Mouse (Mus musculus) thymus, adult 2 months (tissue): ENCODE data around the gene Ecm2. TPM values are rescaled to one million over a fixed set of nuclear protein-coding genes. Genes with fewer than 3 reads are reported as not detected.

ENCODE experiments used
- DNase-seq: peaks from one replicate; pipeline ENCODE4 v3.0.0; 2021
- H3K27ac ChIP-seq: fragments of 200-500 bp; 2 replicates; pipeline ENCODE4 v1.5.1; 2012; ENCODE audit warnings: low read length, control low read depth; ENCODE audit not compliant: control insufficient read depth, insufficient read depth
- H3K27me3 ChIP-seq: fragments of 200-500 bp; 2 replicates; pipeline ENCODE4 v1.6.1; 2012; ENCODE audit warnings: mild to moderate bottlenecking, low read length, moderate library complexity, mixed read lengths; ENCODE audit not compliant: control insufficient read depth, insufficient read depth
- H3K36me3 ChIP-seq: fragments of 200-500 bp; 2 replicates; pipeline ENCODE4 v1.6.1; 2012; ENCODE audit warnings: mild to moderate bottlenecking, low read length, moderate library complexity; ENCODE audit not compliant: control insufficient read depth, insufficient read depth
- H3K4me1 ChIP-seq: fragments of 200-500 bp; replicated peaks from 2 replicates; pipeline ENCODE4 v1.6.1; 2012; ENCODE audit warnings: low read length; ENCODE audit not compliant: control insufficient read depth, insufficient read depth
- H3K4me3 ChIP-seq: fragments of 200-500 bp; 2 replicates; pipeline ENCODE4 v1.5.1; 2012; ENCODE audit warnings: mild to moderate bottlenecking, low read length, control low read depth, moderate library complexity; ENCODE audit not compliant: control insufficient read depth, insufficient read depth
- CTCF ChIP-seq: fragments of 200-500 bp; IDR thresholded peaks from 2 replicates; pipeline ENCODE4 v1.5.1; 2012; ENCODE audit warnings: mild to moderate bottlenecking, control low read depth, low read length, moderate library complexity, borderline replicate concordance; ENCODE audit not compliant: control insufficient read depth, poor library complexity, insufficient read depth; ENCODE audit errors: extremely low read depth
- POLR2A ChIP-seq: fragments of 200-500 bp; IDR thresholded peaks from 2 replicates; pipeline ENCODE4 v1.6.1; 2012; ENCODE audit warnings: mild to moderate bottlenecking, low read length, control low read depth, moderate library complexity; ENCODE audit not compliant: control insufficient read depth, poor library complexity, insufficient read depth; ENCODE audit errors: extremely low read depth
- WGBS: fragments of 180-500 bp; shearing (Covaris S2); methylation state at CpG from one replicate; pipeline ENCODE4 v1.1.7; 2018; 5-methylcytosine and 5-hydroxymethylcytosine counted together
- polyA plus RNA-seq: library from polyadenylated mRNA; depleted of rRNA; stranded (reverse); fragments of >200 nt; gene quantifications from 2 replicates; pipeline ENCODE4 v1.2.3, GENCODE M21; 2012

Ecm2 gene
- polyA plus RNA-seq, 1 experiment, result 0.84 TPM

- Histone ChIP-seq H3K27me3 (no peaks in the 10 kb centered on the region), H3K36me3 (no peaks in the 10 kb centered on the region), H3K4me3 (no peak overlapping the region), H3K27ac (no peak overlapping the region), H3K4me1 (no peaks in the 10 kb centered on the region)
- WGBS, result 88% methylated on average over 1 of the region's 1 CpGs
- no peak for DNase-seq
- TF ChIP-seq CTCF (no peak), POLR2A (no peak)
Measured at GRCm38 (mm10) chr13:49556924-49557323, 52.3 kb downstream of the Ecm2 start.

GRCm38 (mm10) chr13:49559185-49559584 lies 54.6 kb downstream of the Ecm2 start:
- no peak overlapping the region for H3K27ac ChIP-seq
- H3K4me3 ChIP-seq, result no peak overlapping the region
- no peaks in the 10 kb centered on the region for H3K36me3 ChIP-seq
- no peaks in the 10 kb centered on the region for H3K27me3 ChIP-seq
- DNase-seq, result no peak
- H3K4me1 ChIP-seq, result no peaks in the 10 kb centered on the region
- 66% methylated on average over 2 of the region's 2 CpGs for WGBS
- TF ChIP-seq CTCF, result no peak
- no peak for TF ChIP-seq POLR2A

GRCm38 (mm10) chr13:49560886-49561285 lies 56.3 kb downstream of the Ecm2 start:
- 13% methylated on average over 2 of the region's 2 CpGs for WGBS
- no peak for TF ChIP-seq CTCF
- TF ChIP-seq POLR2A, result no peak
- no peak for DNase-seq

GRCm38 (mm10) chr13:49564347-49564746 lies 59.7 kb downstream of the Ecm2 start:
- TF ChIP-seq POLR2A (no peak), CTCF (no peak)
- no peaks in the 10 kb centered on the region for H3K4me1 ChIP-seq

More at GRCm38 (mm10) chr13:49560886-49561285, 56.3 kb downstream of the Ecm2 start:
- H3K4me3 ChIP-seq, result no peak overlapping the region
- H3K4me1 ChIP-seq, result no peaks in the 10 kb centered on the region
- no peaks in the 10 kb centered on the region for H3K36me3 ChIP-seq
- H3K27ac ChIP-seq, result no peak overlapping the region
- no peaks in the 10 kb centered on the region for H3K27me3 ChIP-seq

GRCm38 (mm10) chr13:49570371-49570770 lies 65.8 kb downstream of the Ecm2 start:
- Histone ChIP-seq H3K4me3 (no peak overlapping the region), H3K27me3 (no peaks in the 10 kb centered on the region), H3K27ac (no peak overlapping the region), H3K36me3 (no peaks in the 10 kb centered on the region), H3K4me1 (no peaks in the 10 kb centered on the region)
- TF ChIP-seq CTCF, result no peak
- no peak for TF ChIP-seq POLR2A
- 97% methylated on average over 3 of the region's 3 CpGs for WGBS
- DNase-seq, result no peak

More at GRCm38 (mm10) chr13:49564347-49564746, 59.7 kb downstream of the Ecm2 start:
- 92% methylated on average over 1 of the region's 1 CpGs for WGBS
- no peaks in the 10 kb centered on the region for H3K36me3 ChIP-seq
- H3K4me3 ChIP-seq, result no peak overlapping the region
- no peak overlapping the region for H3K27ac ChIP-seq
- no peaks in the 10 kb centered on the region for H3K27me3 ChIP-seq
- no peak for DNase-seq

- H3K4me3 ChIP-seq, result no peak overlapping the region
- TF ChIP-seq POLR2A (no peak), CTCF (no peak)
- H3K4me1 ChIP-seq, result no peaks in the 10 kb centered on the region
- 96% methylated on average over 2 of the region's 2 CpGs for WGBS
- no peak for DNase-seq
- H3K36me3 ChIP-seq, result no peaks in the 10 kb centered on the region
- H3K27ac ChIP-seq, result no peak overlapping the region
- no peaks in the 10 kb centered on the region for H3K27me3 ChIP-seq
Measured at GRCm38 (mm10) chr13:49571418-49571817, 66.8 kb downstream of the Ecm2 start.
